Mouse (Mus musculus) 3134 (cell line): ENCODE results near the gene Tacr2.

Experiments used
- DNase-seq: peaks from one replicate; pipeline ENCODE4 v3.0.0-alpha.2; 2011; ENCODE audit warnings: low spot score; ENCODE audit not compliant: insufficient read length; ENCODE audit errors: extremely low read depth

Tacr2 gene

GRCm38 (mm10) chr10:62296086-62296872 lies 44.0 kb downstream of the Tacr2 start:
- DNase-seq, result no peak

GRCm38 (mm10) chr10:62300006-62300827 lies 48.0 kb downstream of the Tacr2 start:
- DNase-seq, result peak; percentile 88

GRCm38 (mm10) chr10:62305090-62305489 lies 52.9 kb downstream of the Tacr2 start:
- DNase-seq, result no peak

GRCm38 (mm10) chr10:62306483-62306882 lies 54.2 kb downstream of the Tacr2 start:
- DNase-seq, result no peak

DNA sequence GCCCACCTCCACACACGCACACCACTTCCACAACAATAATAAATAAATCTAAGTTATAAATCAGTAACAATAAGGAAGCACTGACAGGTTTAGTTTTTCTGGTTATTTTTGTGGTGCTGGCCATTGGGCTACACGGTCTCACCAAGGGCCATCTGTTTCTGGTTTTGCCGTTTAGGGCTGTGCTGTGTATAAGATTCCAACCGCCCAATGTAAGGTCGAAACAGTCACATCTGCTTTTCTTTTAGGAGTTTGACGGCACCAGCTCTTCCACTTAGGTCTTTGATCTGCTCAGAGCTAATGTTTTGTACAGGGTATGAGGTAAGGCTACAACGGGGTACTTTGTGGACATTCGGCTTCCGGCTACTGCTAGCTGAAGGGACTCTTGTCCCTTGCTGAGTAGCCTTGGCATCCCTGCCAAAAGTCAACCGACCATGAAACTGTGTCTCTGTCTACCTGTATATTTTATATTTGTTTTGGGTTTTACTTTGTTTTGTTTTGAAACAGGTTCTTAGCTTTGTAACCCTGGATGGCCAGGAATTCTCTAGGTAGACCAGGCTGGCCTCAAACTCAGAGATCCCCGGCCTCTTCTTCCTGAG lies 56.8 kb downstream of the Tacr2 start:
- no peak for DNase-seq

- no peak for DNase-seq
These were observed 57.4 kb downstream of the Tacr2 start for GRCm38 (mm10) chr10:62309593-62309992.

DNA sequence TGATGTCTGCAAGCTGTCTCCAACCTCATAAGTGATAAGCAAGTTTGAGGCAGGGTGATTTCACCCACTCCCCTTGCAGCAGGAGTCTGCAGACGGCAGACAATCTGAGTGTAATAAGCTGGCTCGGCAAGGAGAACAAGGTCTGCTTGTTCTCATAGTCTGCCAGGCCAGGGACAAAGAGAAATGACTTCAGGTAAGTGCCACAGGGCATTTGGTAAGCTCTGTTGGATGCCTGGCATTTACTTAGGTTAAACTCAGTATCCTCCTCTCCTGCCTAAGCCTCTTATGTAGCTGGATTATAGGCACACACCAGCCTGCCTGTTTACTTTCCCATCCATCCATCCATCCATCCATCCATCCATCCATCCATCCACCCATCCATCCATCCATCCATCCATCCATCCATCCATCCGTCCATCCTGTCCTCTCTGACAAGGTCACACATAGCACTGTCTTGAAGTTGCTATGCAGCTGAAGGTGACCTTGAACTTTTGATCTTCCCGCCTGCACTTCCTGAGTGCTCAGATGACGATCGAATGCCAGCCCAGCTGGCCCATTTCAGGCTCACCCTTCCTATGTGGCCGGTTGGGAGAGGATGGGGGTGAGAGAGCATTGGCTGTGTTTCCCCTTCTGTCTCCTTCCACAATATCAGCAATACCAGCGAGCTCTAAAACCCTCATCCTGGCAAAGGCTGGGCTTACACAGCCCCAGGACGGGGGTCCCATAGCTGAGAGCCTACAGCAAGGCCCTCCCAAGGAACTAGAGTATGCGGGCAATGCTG lies 58.2 kb downstream of the Tacr2 start:
- DNase-seq, result no peak

GRCm38 (mm10) chr10:62311464-62311863 lies 59.2 kb downstream of the Tacr2 start:
- no peak for DNase-seq

DNA sequence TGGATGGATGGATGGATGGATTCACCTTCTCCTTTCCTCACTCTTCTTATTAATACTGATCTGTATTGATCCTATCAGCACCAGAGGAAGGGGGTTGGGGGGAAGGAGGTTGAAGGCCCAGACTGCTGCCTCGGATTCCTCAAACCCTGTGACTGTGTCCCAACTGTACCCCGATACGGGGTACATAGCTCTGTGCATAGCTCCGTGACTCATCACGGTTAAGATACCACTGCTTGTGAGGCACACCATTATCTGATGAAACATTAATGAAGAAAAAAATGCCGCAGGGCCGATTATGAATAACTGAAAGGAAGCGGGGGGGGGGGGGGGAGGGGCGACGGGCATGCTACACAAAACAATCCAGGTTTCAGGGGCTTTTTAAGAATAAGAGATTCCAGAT lies 60.9 kb downstream of the Tacr2 start:
- no peak for DNase-seq

- no peak for DNase-seq
These were observed 61.7 kb downstream of the Tacr2 start for GRCm38 (mm10) chr10:62313885-62314424.
